Mouse (Mus musculus): Measurements from ENCODE around the gene Nav1. TPM values are rescaled to one million over a fixed set of nuclear protein-coding genes. Genes with fewer than 3 reads are reported as not detected.
"Not testable (repeated sequence)": the region's sequence is repeated elsewhere in the genome, so short reads cannot be mapped to it uniquely, and the experiment has no call there.

The Nav1 gene
- total RNA-seq, 2 experiments from 2014 or later, result 60.3 to 71.2 TPM

GRCm38 (mm10) chr1:135493862-135494261, 113.2 kb downstream of the Nav1 start:
- H3K4me3 ChIP-seq, result no peak overlapping the region
- no peak overlapping the region for H3K27ac ChIP-seq
- no peak for DNase-seq (ENCODE audit: low spot score in 2 of 2)
- no peak for TF ChIP-seq CTCF (conservative IDR thresholded peaks at IDR 0.05)

- no peak for DNase-seq (ENCODE audit: low spot score in 2 of 2)
- no peak for TF ChIP-seq CTCF (conservative IDR thresholded peaks at IDR 0.05)
- H3K4me3 ChIP-seq, result no peak overlapping the region
- no peak overlapping the region for H3K27ac ChIP-seq
These were observed 114.7 kb downstream of the Nav1 start for GRCm38 (mm10) chr1:135492406-135492805.

GRCm38 (mm10) chr1:135490931-135491666, 116.0 kb downstream of the Nav1 start:
- no peak for DNase-seq (ENCODE audit: low spot score in 2 of 2)
- no peak for TF ChIP-seq CTCF (conservative IDR thresholded peaks at IDR 0.05)
- no peak overlapping the region for H3K4me3 ChIP-seq
- no peak overlapping the region for H3K27ac ChIP-seq

GRCm38 (mm10) chr1:135488879-135489278, 118.2 kb downstream of the Nav1 start:
- no peak overlapping the region for H3K27ac ChIP-seq
- TF ChIP-seq CTCF (conservative IDR thresholded peaks at IDR 0.05), result no peak
- no peak for DNase-seq (ENCODE audit: low spot score in 2 of 2)
- H3K4me3 ChIP-seq, result no peak overlapping the region

- Histone ChIP-seq H3K4me3 (no peak overlapping the region), H3K27ac (no peak overlapping the region)
- DNase-seq (ENCODE audit: low spot score in 2 of 2), result no peak
- no peak for TF ChIP-seq CTCF (conservative IDR thresholded peaks at IDR 0.05)
These were observed 121.9 kb downstream of the Nav1 start for GRCm38 (mm10) chr1:135485179-135485578.

GRCm38 (mm10) chr1:135484503-135485051, 122.5 kb downstream of the Nav1 start:
- DNase-seq (ENCODE audit: low spot score in 2 of 2); H3K4me3 ChIP-seq; H3K27ac ChIP-seq: not testable (repeated sequence)

- no peak for TF ChIP-seq CTCF (conservative IDR thresholded peaks at IDR 0.05)
- no peak for DNase-seq (ENCODE audit: low spot score in 2 of 2)
These were observed 123.1 kb downstream of the Nav1 start for GRCm38 (mm10) chr1:135483971-135484370.

GRCm38 (mm10) chr1:135482666-135483065, 124.4 kb downstream of the Nav1 start:
- no peak for TF ChIP-seq CTCF (conservative IDR thresholded peaks at IDR 0.05)
- no peak overlapping the region for H3K4me3 ChIP-seq
- no peak for DNase-seq (ENCODE audit: low spot score in 2 of 2)
- H3K27ac ChIP-seq, result no peak overlapping the region

More at GRCm38 (mm10) chr1:135483971-135484370, 123.1 kb downstream of the Nav1 start:
- H3K4me3 ChIP-seq, result no peak overlapping the region
- H3K27ac ChIP-seq, result no peak overlapping the region

- peak in 1 of 2 experiments; percentile 37 for DNase-seq (ENCODE audit: low spot score in 2 of 2)
- Histone ChIP-seq H3K4me3 (no peak overlapping the region), H3K27ac (peak overlapping the region; percentile 28; the same call in 1 of the 2 replicates)
- no peak for TF ChIP-seq CTCF (conservative IDR thresholded peaks at IDR 0.05)
These were observed 125.4 kb downstream of the Nav1 start for GRCm38 (mm10) chr1:135481656-135482055.

- DNase-seq (ENCODE audit: low spot score in 2 of 2), result no peak
- Histone ChIP-seq H3K4me3 (no peak overlapping the region), H3K27ac (no peak overlapping the region)
- peak; percentile 42 for TF ChIP-seq CTCF (conservative IDR thresholded peaks at IDR 0.05)
These were observed 126.3 kb downstream of the Nav1 start for GRCm38 (mm10) chr1:135480815-135481214.

GRCm38 (mm10) chr1:135475571-135475895, 131.6 kb downstream of the Nav1 start:
- DNase-seq (ENCODE audit: low spot score in 2 of 2), result no peak
- peak; percentile 29 for TF ChIP-seq CTCF (conservative IDR thresholded peaks at IDR 0.05)
- Histone ChIP-seq H3K4me3 (no peak overlapping the region), H3K27ac (peak overlapping the region; percentile 9; the same call in 1 of the 2 replicates)

- no peak for DNase-seq (ENCODE audit: low spot score in 2 of 2)
- Histone ChIP-seq H3K27ac (peak overlapping the region; percentile 58), H3K4me3 (no peak overlapping the region)
- TF ChIP-seq CTCF (conservative IDR thresholded peaks at IDR 0.05), result no peak
These were observed 132.1 kb downstream of the Nav1 start for GRCm38 (mm10) chr1:135474861-135475570.

- no peak overlapping the region for H3K4me3 ChIP-seq
- no peak for DNase-seq (ENCODE audit: low spot score in 2 of 2)
- no peak for TF ChIP-seq CTCF (conservative IDR thresholded peaks at IDR 0.05)
- H3K27ac ChIP-seq, result no peak overlapping the region
These were observed 134.6 kb downstream of the Nav1 start for GRCm38 (mm10) chr1:135472536-135472935.

All from layer of hippocampus, adult 2 months (tissue).